Mouse (Mus musculus): ENCODE measurements around the gene Anks1. TPM values are rescaled to one million over a fixed set of nuclear protein-coding genes. Genes with fewer than 3 reads are reported as not detected.

The Anks1 gene
- polyA plus RNA-seq, 1 experiment from 2014 or later, result 50.4 TPM

DNA sequence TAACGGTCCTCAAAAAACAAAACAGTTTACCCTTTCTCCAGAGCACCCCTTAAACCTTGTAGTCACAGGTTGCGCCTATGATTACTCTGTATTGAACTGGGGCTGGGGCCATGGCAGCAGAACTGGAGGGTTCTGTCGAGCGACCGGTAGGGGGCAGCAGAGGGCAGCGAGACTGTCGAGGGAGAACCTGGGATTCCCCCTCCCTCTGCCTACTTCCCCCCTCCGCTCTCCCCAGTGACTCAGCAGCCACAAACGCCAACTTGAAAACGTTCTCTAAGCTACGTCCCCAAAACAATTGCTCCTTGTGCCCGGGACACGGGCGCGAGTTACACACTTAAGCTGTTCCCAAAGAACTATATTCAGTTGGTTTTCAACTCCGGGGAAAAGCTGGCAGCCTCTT is 175.9 kb downstream of the Anks1 start:
- Histone ChIP-seq H3K27me3 (replicated peaks) (no peaks in the 10 kb centered on the region), H3K36me3 (no peaks in the 10 kb centered on the region), H3K9ac (replicated peaks) (no peak overlapping the region), H3K4me2 (peak overlapping the region; percentile 47), H3K4me1 (peaks cover 23% of the 10 kb centered on the region), H3K4me3 (replicated peaks) (peak overlapping the region; percentile 10; the same call in 1 of the 2 replicates), H3K27ac (replicated peaks) (no peak overlapping the region), H3K9me3 (replicated peaks) (no peaks in the 10 kb centered on the region)
- 2% methylated on average over 16 of the region's 16 CpGs for WGBS
- peak; percentile 48; the same call in 1 of the 2 replicates for ATAC-seq (ENCODE audit: low FRiP score)

DNA sequence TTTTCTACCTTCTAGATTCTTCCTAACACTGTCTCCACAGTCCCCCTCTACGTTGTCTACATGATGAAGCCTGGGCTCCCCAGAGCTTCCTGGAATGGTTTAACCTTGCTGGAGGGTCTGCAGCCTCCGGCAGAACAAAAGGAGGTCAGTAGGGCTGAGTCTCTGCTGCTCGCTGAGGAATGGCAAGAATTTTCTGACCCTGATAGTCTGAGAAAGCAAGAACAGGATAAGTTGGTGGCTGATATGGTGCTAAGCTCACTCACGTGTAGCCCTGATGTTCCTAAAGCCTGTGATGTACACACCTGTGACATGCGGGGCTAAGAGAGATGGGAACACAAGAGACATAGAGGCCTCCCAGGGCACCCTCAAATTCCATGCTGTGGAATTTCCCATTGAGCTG is 178.3 kb downstream of the Anks1 start:
- 34% methylated on average over 5 of the region's 5 CpGs for WGBS
- no peak for ATAC-seq (ENCODE audit: low FRiP score)
- H3K27me3 ChIP-seq (replicated peaks), result no peaks in the 10 kb centered on the region
- H3K27ac ChIP-seq (replicated peaks), result no peak overlapping the region
- H3K4me2 ChIP-seq, result no peak overlapping the region
- H3K36me3 ChIP-seq, result no peaks in the 10 kb centered on the region
- peaks cover 15% of the 10 kb centered on the region for H3K4me1 ChIP-seq
- no peaks in the 10 kb centered on the region for H3K9me3 ChIP-seq (replicated peaks)
- no peak overlapping the region; the same call in 1 of the 2 replicates for H3K9ac ChIP-seq (replicated peaks)
- no peak overlapping the region for H3K4me3 ChIP-seq (replicated peaks)

- Histone ChIP-seq H3K27me3 (replicated peaks) (no peaks in the 10 kb centered on the region), H3K9me3 (replicated peaks) (no peaks in the 10 kb centered on the region), H3K36me3 (no peaks in the 10 kb centered on the region), H3K4me1 (peaks cover 15% of the 10 kb centered on the region), H3K9ac (replicated peaks) (no peak overlapping the region), H3K4me3 (replicated peaks) (no peak overlapping the region), H3K4me2 (no peak overlapping the region), H3K27ac (replicated peaks) (no peak overlapping the region)
- ATAC-seq (ENCODE audit: low FRiP score), result no peak
- WGBS, result 97% methylated on average over 6 of the region's 6 CpGs
Observed at GRCm38 (mm10) chr17:28088718-28089117, 179.6 kb downstream of the Anks1 start.

- H3K4me1 ChIP-seq, result peaks cover 2% of the 10 kb centered on the region; the same call in 1 of the 2 replicates
- no peak overlapping the region for H3K4me3 ChIP-seq (replicated peaks)
- H3K36me3 ChIP-seq, result no peaks in the 10 kb centered on the region
- no peak overlapping the region for H3K27ac ChIP-seq (replicated peaks)
- H3K4me2 ChIP-seq, result no peak overlapping the region
- no peak overlapping the region for H3K9ac ChIP-seq (replicated peaks)
- no peaks in the 10 kb centered on the region for H3K9me3 ChIP-seq (replicated peaks)
- 87% methylated on average over 2 of the region's 2 CpGs for WGBS
- no peaks in the 10 kb centered on the region for H3K27me3 ChIP-seq (replicated peaks)
- no peak for ATAC-seq (ENCODE audit: low FRiP score)
Observed at GRCm38 (mm10) chr17:28092297-28092696, 183.2 kb downstream of the Anks1 start.

DNA sequence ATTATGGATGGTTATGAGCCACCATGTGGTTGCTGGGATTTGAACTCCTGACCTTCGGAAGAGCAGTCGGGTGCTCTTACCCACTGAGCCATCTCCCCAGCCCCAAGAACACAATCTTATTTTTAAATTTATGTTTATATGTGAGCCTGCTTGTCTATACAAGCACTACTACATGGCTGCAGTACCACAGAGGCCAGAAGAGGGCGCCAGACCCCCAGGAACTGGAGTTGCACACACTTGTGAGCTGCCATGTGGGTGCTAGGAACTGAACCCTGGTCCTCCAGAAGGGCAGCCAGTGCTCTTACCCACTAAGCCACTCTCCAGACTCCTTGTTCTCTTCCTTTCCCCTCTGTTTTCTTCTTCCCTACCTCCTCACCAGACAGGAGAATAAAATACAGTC is 184.7 kb downstream of the Anks1 start:
- H3K9ac ChIP-seq (replicated peaks), result no peak overlapping the region
- no peak overlapping the region for H3K27ac ChIP-seq (replicated peaks)

DNA sequence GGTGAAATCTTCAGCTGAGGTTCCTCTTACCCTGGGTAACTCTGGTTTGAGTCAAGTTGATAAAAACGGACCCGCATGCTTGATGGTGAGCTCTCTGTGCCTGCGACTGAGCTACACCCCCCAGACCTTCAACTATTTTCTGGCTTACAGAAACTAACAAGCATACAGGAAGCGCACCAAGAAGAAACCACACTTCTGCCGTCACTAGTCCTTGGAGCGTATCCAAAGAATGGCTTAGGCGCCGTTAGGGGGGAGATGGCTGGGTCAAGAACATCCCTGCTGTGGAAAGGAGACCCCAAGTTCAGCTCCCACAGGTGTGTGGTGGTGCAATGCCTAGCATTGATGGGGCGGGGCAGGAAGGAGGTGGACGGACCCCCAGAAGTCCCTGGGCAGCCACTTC is 187.3 kb downstream of the Anks1 start:
- no peaks in the 10 kb centered on the region for H3K9me3 ChIP-seq (replicated peaks)
- H3K9ac ChIP-seq (replicated peaks), result no peak overlapping the region
- H3K27me3 ChIP-seq (replicated peaks), result no peaks in the 10 kb centered on the region
- WGBS, result 85% methylated on average over 10 of the region's 10 CpGs
- H3K27ac ChIP-seq (replicated peaks), result no peak overlapping the region
- no peak overlapping the region for H3K4me2 ChIP-seq
- no peaks in the 10 kb centered on the region for H3K36me3 ChIP-seq
- no peak for ATAC-seq (ENCODE audit: low FRiP score)
- H3K4me1 ChIP-seq, result peaks cover 14% of the 10 kb centered on the region
- no peak overlapping the region for H3K4me3 ChIP-seq (replicated peaks)

More for the DNA sequence above, 184.7 kb downstream of the Anks1 start:
- ATAC-seq (ENCODE audit: low FRiP score), result no peak
- Histone ChIP-seq H3K9me3 (replicated peaks) (no peaks in the 10 kb centered on the region), H3K27me3 (replicated peaks) (no peaks in the 10 kb centered on the region), H3K4me1 (peaks cover 6% of the 10 kb centered on the region), H3K36me3 (no peaks in the 10 kb centered on the region), H3K4me2 (no peak overlapping the region), H3K4me3 (replicated peaks) (no peak overlapping the region)
- 83% methylated on average over 3 of the region's 3 CpGs for whole genome bisulfite sequencing

DNA sequence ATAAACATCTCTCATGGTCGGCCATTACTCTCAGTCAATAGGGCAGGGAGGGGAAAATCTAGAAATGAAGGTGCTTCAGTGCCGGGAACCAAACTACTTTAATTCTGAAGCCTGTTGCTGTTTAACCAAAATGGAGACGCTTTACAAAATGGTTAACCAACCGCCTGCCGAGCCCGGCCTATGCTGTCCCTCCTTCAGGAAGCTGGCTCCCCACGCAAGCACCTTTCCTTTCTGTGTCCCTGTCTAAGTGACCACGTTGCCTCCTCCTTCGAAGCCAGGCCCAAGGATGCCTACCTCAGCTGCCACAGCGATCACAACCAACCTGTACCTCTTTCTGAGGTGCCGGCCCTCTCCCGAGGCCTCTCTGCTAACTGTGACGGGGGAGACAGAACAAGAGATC is 188.2 kb downstream of the Anks1 start:
- H3K9ac ChIP-seq (replicated peaks), result no peak overlapping the region
- ATAC-seq (ENCODE audit: low FRiP score), result no peak
- H3K4me2 ChIP-seq, result no peak overlapping the region
- no peaks in the 10 kb centered on the region for H3K36me3 ChIP-seq
- no peaks in the 10 kb centered on the region for H3K9me3 ChIP-seq (replicated peaks)
- 90% methylated on average over 13 of the region's 13 CpGs for WGBS
- H3K4me3 ChIP-seq (replicated peaks), result no peak overlapping the region
- no peak overlapping the region for H3K27ac ChIP-seq (replicated peaks)
- H3K27me3 ChIP-seq (replicated peaks), result no peaks in the 10 kb centered on the region
- peaks cover 22% of the 10 kb centered on the region for H3K4me1 ChIP-seq

DNA sequence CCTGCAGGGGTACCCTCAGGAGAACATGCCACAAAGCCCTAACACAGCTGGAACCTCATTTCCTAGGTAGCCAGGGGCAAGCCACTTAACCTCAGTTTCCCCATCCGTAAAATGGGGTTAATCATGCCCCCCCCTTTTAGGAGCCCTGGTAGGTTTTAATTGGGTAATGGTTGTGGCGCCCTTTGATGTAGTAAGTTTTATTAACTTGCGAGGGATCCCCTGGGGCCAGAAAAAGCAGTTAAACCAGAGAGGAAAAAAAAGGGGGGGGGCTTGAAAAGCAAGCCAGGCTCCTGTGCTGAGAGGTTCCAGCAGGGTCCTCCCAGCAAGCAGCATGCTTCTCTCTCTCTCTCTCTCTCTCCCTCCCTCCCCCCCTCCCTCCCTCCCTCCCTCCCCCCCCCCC is 190.0 kb downstream of the Anks1 start:
- ATAC-seq (ENCODE audit: low FRiP score), result no peak
- Histone ChIP-seq H3K9ac (replicated peaks) (no peak overlapping the region), H3K4me3 (replicated peaks) (no peak overlapping the region), H3K36me3 (no peaks in the 10 kb centered on the region), H3K4me1 (peaks cover 26% of the 10 kb centered on the region), H3K9me3 (replicated peaks) (no peaks in the 10 kb centered on the region), H3K27ac (replicated peaks) (no peak overlapping the region), H3K4me2 (no peak overlapping the region), H3K27me3 (replicated peaks) (no peaks in the 10 kb centered on the region)
- 16% methylated on average over 3 of the region's 3 CpGs for WGBS

GRCm38 (mm10) chr17:28100669-28101068 is 191.6 kb downstream of the Anks1 start:
- H3K27me3 ChIP-seq (replicated peaks), result no peaks in the 10 kb centered on the region
- no peak overlapping the region for H3K9ac ChIP-seq (replicated peaks)
- peak overlapping the region; percentile 69 for H3K27ac ChIP-seq (replicated peaks)
- no peaks in the 10 kb centered on the region for H3K9me3 ChIP-seq (replicated peaks)
- H3K4me3 ChIP-seq (replicated peaks), result no peak overlapping the region
- no peak overlapping the region for H3K4me2 ChIP-seq
- peaks cover 26% of the 10 kb centered on the region for H3K4me1 ChIP-seq
- 100% methylated on average over 1 of the region's 1 CpGs for WGBS
- H3K36me3 ChIP-seq, result no peaks in the 10 kb centered on the region
- ATAC-seq (ENCODE audit: low FRiP score), result no peak

DNA sequence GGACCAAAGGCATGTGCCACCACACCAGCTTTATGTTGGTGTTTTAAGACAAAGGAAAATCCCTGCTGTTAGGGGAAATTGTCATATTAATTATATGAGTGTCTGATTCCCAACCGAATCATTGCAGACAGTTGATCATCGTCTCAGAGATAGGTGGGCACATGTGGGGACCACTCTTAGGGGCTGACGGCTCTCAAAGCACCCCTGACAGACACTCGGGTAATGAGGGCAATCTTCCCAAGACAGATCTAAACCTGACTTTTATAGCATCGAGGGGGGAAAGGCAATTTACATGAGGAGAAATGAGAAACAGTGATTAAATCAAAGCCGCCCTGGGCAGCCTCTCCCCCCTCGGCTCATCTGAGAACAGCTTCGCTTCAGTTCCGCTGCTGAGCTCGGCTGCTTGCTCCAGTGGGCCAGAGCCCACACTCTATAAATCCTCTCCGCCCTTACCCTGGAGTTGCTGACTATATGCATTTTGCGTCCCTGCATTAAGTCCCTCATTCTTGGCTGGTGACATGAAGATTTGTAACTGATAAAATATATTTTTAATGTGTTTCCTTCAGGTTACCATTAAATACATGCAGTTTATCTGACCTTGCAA is 192.3 kb downstream of the Anks1 start:
- 0 out of 2 replicates have a peak overlapping the region, but pooled peaks have one; percentile 4 for H3K4me2 ChIP-seq
- H3K27me3 ChIP-seq (replicated peaks), result no peaks in the 10 kb centered on the region
- peaks cover 26% of the 10 kb centered on the region for H3K4me1 ChIP-seq
- H3K9ac ChIP-seq (replicated peaks), result no peak overlapping the region
- no peaks in the 10 kb centered on the region for H3K9me3 ChIP-seq (replicated peaks)
- H3K4me3 ChIP-seq (replicated peaks), result no peak overlapping the region
- no peaks in the 10 kb centered on the region for H3K36me3 ChIP-seq
- ATAC-seq (ENCODE audit: low FRiP score), result peak; percentile 86
- H3K27ac ChIP-seq (replicated peaks), result peak overlapping the region; percentile 69
- WGBS, result 16% methylated on average over 12 of the region's 12 CpGs

- Histone ChIP-seq H3K36me3 (no peaks in the 10 kb centered on the region), H3K27ac (replicated peaks) (peak overlapping the region; percentile 69), H3K4me2 (no peak overlapping the region), H3K9ac (replicated peaks) (no peak overlapping the region), H3K27me3 (replicated peaks) (no peaks in the 10 kb centered on the region), H3K9me3 (replicated peaks) (no peaks in the 10 kb centered on the region), H3K4me3 (replicated peaks) (no peak overlapping the region), H3K4me1 (peaks cover 26% of the 10 kb centered on the region)
- WGBS, result 13% methylated on average over 10 of the region's 10 CpGs
- peak; percentile 22; the same call in 1 of the 2 replicates for ATAC-seq (ENCODE audit: low FRiP score)
Observed at GRCm38 (mm10) chr17:28101902-28102319, 192.8 kb downstream of the Anks1 start.

DNA sequence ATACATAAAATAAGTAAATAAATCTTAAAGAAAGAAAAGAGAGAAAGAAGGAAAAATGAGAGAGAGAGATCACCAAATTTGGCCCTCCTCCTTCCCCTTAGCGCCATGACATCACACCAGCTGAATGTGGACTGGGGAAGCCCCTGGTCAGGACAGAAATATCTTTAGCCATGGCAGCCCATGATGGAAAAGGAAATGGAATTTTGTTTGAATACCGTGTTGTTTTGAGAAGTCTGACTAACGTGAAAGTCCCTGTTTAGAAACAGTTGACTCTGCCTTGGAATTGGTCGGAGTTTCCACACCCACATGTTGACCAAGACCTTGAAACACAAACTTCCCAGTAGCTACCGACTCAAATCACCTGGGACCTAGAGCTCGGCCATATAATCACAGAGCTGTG is 195.3 kb downstream of the Anks1 start:
- Histone ChIP-seq H3K4me3 (replicated peaks) (no peak overlapping the region), H3K36me3 (no peaks in the 10 kb centered on the region), H3K27ac (replicated peaks) (no peak overlapping the region), H3K4me2 (no peak overlapping the region), H3K4me1 (peaks cover 22% of the 10 kb centered on the region), H3K27me3 (replicated peaks) (no peaks in the 10 kb centered on the region), H3K9ac (replicated peaks) (no peak overlapping the region), H3K9me3 (replicated peaks) (no peaks in the 10 kb centered on the region)
- no peak for ATAC-seq (ENCODE audit: low FRiP score)
- 89% methylated on average over 6 of the region's 6 CpGs for WGBS

Data from neural tube, embryonic 15.5 days (tissue).